Mouse (Mus musculus) forebrain, embryonic 13.5 days (tissue): Measurements from ENCODE around the gene Agmo. TPM values are rescaled to one million over a fixed set of nuclear protein-coding genes. Genes with fewer than 3 reads are reported as not detected.

Source experiments
- ATAC-seq: fragments of 200-750 bp; cut with Nextera tagmentation; 2 replicates; pipeline ENCODE4 v1.8.0; 2017
- H3K27ac ChIP-seq: fragments of 300-500 bp; sonication (generic); 2 replicates; pipeline ENCODE4 v1.5.1; 2015; ENCODE audit warnings: inconsistent platforms, mild to moderate bottlenecking, moderate library complexity
- H3K27me3 ChIP-seq: fragments of 300-500 bp; sonication (generic); 2 replicates; pipeline ENCODE4 v1.6.1; 2015; ENCODE audit warnings: mild to moderate bottlenecking, inconsistent platforms
- H3K36me3 ChIP-seq: fragments of 300-500 bp; sonication (generic); 2 replicates; pipeline ENCODE4 v1.6.1; 2015; ENCODE audit warnings: mild to moderate bottlenecking, inconsistent platforms; ENCODE audit not compliant: poor library complexity, severe bottlenecking
- H3K4me1 ChIP-seq: fragments of 300-500 bp; sonication (generic); 2 replicates; pipeline ENCODE4 v1.6.1; 2015; ENCODE audit warnings: inconsistent platforms
- H3K4me2 ChIP-seq: fragments of 300-500 bp; sonication (generic); 2 replicates; pipeline ENCODE4 v1.6.1; 2015; ENCODE audit warnings: inconsistent platforms, mild to moderate bottlenecking, moderate library complexity
- H3K4me3 ChIP-seq: fragments of 300-500 bp; sonication (generic); 2 replicates; pipeline ENCODE4 v1.5.1; 2015; ENCODE audit warnings: mild to moderate bottlenecking, inconsistent platforms
- H3K9ac ChIP-seq: fragments of 300-500 bp; sonication (generic); 2 replicates; pipeline ENCODE4 v1.6.1; 2015; ENCODE audit warnings: mild to moderate bottlenecking, inconsistent platforms
- H3K9me3 ChIP-seq: fragments of 300-500 bp; sonication (generic); replicated peaks from 2 replicates; pipeline ENCODE4 v1.6.1; 2016; ENCODE audit warnings: inconsistent platforms
- WGBS: fragments of 180-500 bp; shearing (Covaris S2); methylation state at CpG from one replicate; pipeline ENCODE4 v1.1.7; 2015; 5-methylcytosine and 5-hydroxymethylcytosine counted together
- polyA plus RNA-seq: library from polyadenylated mRNA; unstranded; fragments of >200 nt; fragmentation: Nextera tagmentation; extraction: Ambion mirVana; gene quantifications from 2 replicates; pipeline ENCODE4 v1.2.1, GENCODE M21; 2015

Gene Agmo
- polyA plus RNA-seq, 1 experiment from 2014 or later, result 0.48 TPM

GRCm38 (mm10) chr12:37274658-37275019 is 33.2 kb downstream of the Agmo start:
- Histone ChIP-seq H3K27ac (no peak overlapping the region), H3K4me1 (no peaks in the 10 kb centered on the region), H3K27me3 (no peaks in the 10 kb centered on the region), H3K4me2 (no peak overlapping the region), H3K36me3 (no peaks in the 10 kb centered on the region), H3K9me3 (no peaks in the 10 kb centered on the region), H3K4me3 (no peak overlapping the region), H3K9ac (no peak overlapping the region)
- no peak for ATAC-seq
- WGBS, result 57% methylated on average over 2 of the region's 2 CpGs

GRCm38 (mm10) chr12:37306956-37307466 is 65.6 kb downstream of the Agmo start:
- no peak overlapping the region for H3K4me2 ChIP-seq
- H3K9me3 ChIP-seq, result no peaks in the 10 kb centered on the region
- no peaks in the 10 kb centered on the region for H3K36me3 ChIP-seq
- H3K9ac ChIP-seq, result no peak overlapping the region
- no peaks in the 10 kb centered on the region for H3K4me1 ChIP-seq
- no peaks in the 10 kb centered on the region for H3K27me3 ChIP-seq
- WGBS, result 82% methylated on average over 1 of the region's 1 CpGs
- ATAC-seq, result no peak
- H3K4me3 ChIP-seq, result no peak overlapping the region
- H3K27ac ChIP-seq, result no peak overlapping the region

GRCm38 (mm10) chr12:37310786-37311185 is 69.3 kb downstream of the Agmo start:
- no peaks in the 10 kb centered on the region for H3K27me3 ChIP-seq
- no peak for ATAC-seq
- H3K4me1 ChIP-seq, result no peaks in the 10 kb centered on the region
- no peak overlapping the region for H3K4me3 ChIP-seq
- H3K27ac ChIP-seq, result no peak overlapping the region
- no peak overlapping the region for H3K9ac ChIP-seq
- H3K36me3 ChIP-seq, result no peaks in the 10 kb centered on the region
- no peaks in the 10 kb centered on the region for H3K9me3 ChIP-seq
- WGBS, result 95% methylated on average over 1 of the region's 1 CpGs
- no peak overlapping the region for H3K4me2 ChIP-seq

- ATAC-seq, result no peak
- Histone ChIP-seq H3K36me3 (no peaks in the 10 kb centered on the region), H3K4me3 (no peak overlapping the region), H3K27me3 (no peaks in the 10 kb centered on the region), H3K27ac (no peak overlapping the region), H3K4me1 (no peaks in the 10 kb centered on the region), H3K9ac (no peak overlapping the region), H3K4me2 (no peak overlapping the region), H3K9me3 (no peaks in the 10 kb centered on the region)
- WGBS, result 64% methylated on average over 3 of the region's 3 CpGs
Observed at GRCm38 (mm10) chr12:37322860-37323259, 81.4 kb downstream of the Agmo start.

GRCm38 (mm10) chr12:37334987-37335386 is 93.5 kb downstream of the Agmo start:
- Histone ChIP-seq H3K9ac (no peak overlapping the region), H3K4me2 (no peak overlapping the region), H3K4me1 (no peaks in the 10 kb centered on the region), H3K36me3 (no peaks in the 10 kb centered on the region), H3K27me3 (no peaks in the 10 kb centered on the region), H3K4me3 (no peak overlapping the region), H3K9me3 (no peaks in the 10 kb centered on the region), H3K27ac (no peak overlapping the region)
- WGBS, result 56% methylated on average over 5 of the region's 5 CpGs
- peak; percentile 83; the same call in 1 of the 2 replicates for ATAC-seq

- H3K36me3 ChIP-seq, result no peaks in the 10 kb centered on the region
- no peaks in the 10 kb centered on the region for H3K4me1 ChIP-seq
- no peaks in the 10 kb centered on the region for H3K9me3 ChIP-seq
- ATAC-seq, result peak; percentile 71
- H3K4me3 ChIP-seq, result no peak overlapping the region
- H3K27ac ChIP-seq, result no peak overlapping the region
- H3K27me3 ChIP-seq, result no peaks in the 10 kb centered on the region
- H3K9ac ChIP-seq, result no peak overlapping the region
- no peak overlapping the region for H3K4me2 ChIP-seq
- 47% methylated on average over 5 of the region's 5 CpGs for WGBS
Observed at GRCm38 (mm10) chr12:37344225-37344624, 102.8 kb downstream of the Agmo start.

- Histone ChIP-seq H3K27me3 (no peaks in the 10 kb centered on the region), H3K4me3 (no peak overlapping the region), H3K4me1 (no peaks in the 10 kb centered on the region), H3K36me3 (no peaks in the 10 kb centered on the region), H3K4me2 (no peak overlapping the region), H3K9me3 (no peaks in the 10 kb centered on the region), H3K9ac (no peak overlapping the region), H3K27ac (no peak overlapping the region)
- 83% methylated on average over 5 of the region's 5 CpGs for WGBS
- no peak for ATAC-seq
Observed at GRCm38 (mm10) chr12:37345696-37346095, 104.3 kb downstream of the Agmo start.

GRCm38 (mm10) chr12:37392316-37392715 is 150.9 kb downstream of the Agmo start:
- no peaks in the 10 kb centered on the region for H3K36me3 ChIP-seq
- no peak overlapping the region for H3K4me2 ChIP-seq
- H3K27me3 ChIP-seq, result no peaks in the 10 kb centered on the region
- no peak for ATAC-seq
- H3K9me3 ChIP-seq, result no peaks in the 10 kb centered on the region
- no peaks in the 10 kb centered on the region for H3K4me1 ChIP-seq
- H3K4me3 ChIP-seq, result no peak overlapping the region
- 87% methylated on average over 3 of the region's 3 CpGs for WGBS
- H3K27ac ChIP-seq, result no peak overlapping the region
- no peak overlapping the region for H3K9ac ChIP-seq

- 96% methylated on average over 6 of the region's 6 CpGs for WGBS
- no peak for ATAC-seq
Observed at GRCm38 (mm10) chr12:37402541-37402940, 161.1 kb downstream of the Agmo start.

GRCm38 (mm10) chr12:37426350-37426749 is 184.9 kb downstream of the Agmo start:
- Histone ChIP-seq H3K4me3 (no peak overlapping the region), H3K4me2 (no peak overlapping the region), H3K27me3 (no peaks in the 10 kb centered on the region), H3K9me3 (no peaks in the 10 kb centered on the region), H3K36me3 (no peaks in the 10 kb centered on the region), H3K4me1 (no peaks in the 10 kb centered on the region), H3K27ac (no peak overlapping the region), H3K9ac (no peak overlapping the region)
- 91% methylated on average over 5 of the region's 5 CpGs for WGBS
- no peak for ATAC-seq

More at GRCm38 (mm10) chr12:37402541-37402940, 161.1 kb downstream of the Agmo start:
- no peaks in the 10 kb centered on the region for H3K9me3 ChIP-seq
- no peak overlapping the region for H3K4me3 ChIP-seq
- no peak overlapping the region for H3K27ac ChIP-seq
- H3K4me2 ChIP-seq, result no peak overlapping the region
- H3K4me1 ChIP-seq, result no peaks in the 10 kb centered on the region
- H3K9ac ChIP-seq, result no peak overlapping the region
- no peaks in the 10 kb centered on the region for H3K27me3 ChIP-seq
- H3K36me3 ChIP-seq, result no peaks in the 10 kb centered on the region

GRCm38 (mm10) chr12:37426750-37427149 is 185.3 kb downstream of the Agmo start:
- no peak overlapping the region for H3K4me3 ChIP-seq
- H3K27ac ChIP-seq, result no peak overlapping the region
- H3K9me3 ChIP-seq, result no peaks in the 10 kb centered on the region
- H3K9ac ChIP-seq, result no peak overlapping the region
- no peak for ATAC-seq
- 58% methylated on average over 5 of the region's 5 CpGs for WGBS
- no peak overlapping the region for H3K4me2 ChIP-seq
- no peaks in the 10 kb centered on the region for H3K27me3 ChIP-seq
- H3K36me3 ChIP-seq, result no peaks in the 10 kb centered on the region
- H3K4me1 ChIP-seq, result no peaks in the 10 kb centered on the region

GRCm38 (mm10) chr12:37434466-37434865 is 193.0 kb downstream of the Agmo start:
- Histone ChIP-seq H3K9me3 (no peaks in the 10 kb centered on the region), H3K4me1 (no peaks in the 10 kb centered on the region), H3K4me3 (no peak overlapping the region), H3K27ac (no peak overlapping the region), H3K27me3 (no peaks in the 10 kb centered on the region), H3K9ac (no peak overlapping the region), H3K36me3 (no peaks in the 10 kb centered on the region), H3K4me2 (no peak overlapping the region)
- ATAC-seq, result no peak
- 62% methylated on average over 1 of the region's 1 CpGs for WGBS

- Histone ChIP-seq H3K4me3 (no peak overlapping the region), H3K27ac (no peak overlapping the region), H3K4me1 (peaks cover 5% of the 10 kb centered on the region; the same call in 1 of the 2 replicates), H3K4me2 (no peak overlapping the region), H3K27me3 (no peaks in the 10 kb centered on the region), H3K36me3 (no peaks in the 10 kb centered on the region), H3K9me3 (no peaks in the 10 kb centered on the region), H3K9ac (no peak overlapping the region)
- 91% methylated on average over 3 of the region's 3 CpGs for WGBS
- ATAC-seq, result no peak
Observed at GRCm38 (mm10) chr12:37442486-37443013, 201.1 kb downstream of the Agmo start.
